Mouse (Mus musculus) neutrophil, adult 5-6 weeks (primary cell): ENCODE results near the gene Zkscan7. TPM values are rescaled to one million over a fixed set of nuclear protein-coding genes. Genes with fewer than 3 reads are reported as not detected.
A peak's percentile ranks its signal among the peaks of the same experiment; 100 is the strongest.
"Not testable (repeated sequence)": the region's sequence is repeated elsewhere in the genome, so short reads cannot be mapped to it uniquely, and the experiment has no call there.

Source experiments
- ATAC-seq: fragments of 151-379, 151-347 bp; 2 replicates; pipeline ENCODE4 v1.8.0; 2017; ENCODE audit warnings: mild to moderate bottlenecking, moderate TSS enrichment; ENCODE audit not compliant: insufficient number of reproducible peaks, poor library complexity, low FRiP score, severe bottlenecking; ENCODE audit errors: extremely low read depth
- total RNA-seq: library from RNA; stranded (forward); fragments of 200-1000 nt; gene quantifications from 2 replicates; pipeline ENCODE4 v1.2.3, GENCODE M21; 2017

Zkscan7 gene
- total RNA-seq, result 3.4 and 3.8 TPM in 2 replicates

- no peak for ATAC-seq
Measured at GRCm38 (mm10) chr9:122885385-122885784, at the start of gene Zkscan7. Zkscan7 (plus strand) TSS chr9:122885685.

GRCm38 (mm10) chr9:122836126-122836525, 49.4 kb upstream of the Zkscan7 start:
- no peak for ATAC-seq

- ATAC-seq, result no peak
Measured at GRCm38 (mm10) chr9:122836790-122837189, 48.7 kb upstream of the Zkscan7 start.

- no peak for ATAC-seq
Measured at GRCm38 (mm10) chr9:122837216-122837615, 48.3 kb upstream of the Zkscan7 start.

- no peak for ATAC-seq
Measured at GRCm38 (mm10) chr9:122837680-122838079, 47.8 kb upstream of the Zkscan7 start.

GRCm38 (mm10) chr9:122843760-122844159, 41.7 kb upstream of the Zkscan7 start, which contains the start of gene Gm35549:
Gm35549 (minus strand) TSS chr9:122844035.
- ATAC-seq, result no peak

- no peak for ATAC-seq
Measured at GRCm38 (mm10) chr9:122845621-122846020, 39.9 kb upstream of the Zkscan7 start.

GRCm38 (mm10) chr9:122846156-122846555, 39.3 kb upstream of the Zkscan7 start:
- no peak for ATAC-seq

- ATAC-seq, result not testable (repeated sequence)
Measured at GRCm38 (mm10) chr9:122847811-122848311, 37.6 kb upstream of the Zkscan7 start.

GRCm38 (mm10) chr9:122854526-122854925, 31.0 kb upstream of the Zkscan7 start:
- no peak for ATAC-seq

- ATAC-seq, result not testable (repeated sequence)
Measured at GRCm38 (mm10) chr9:122855141-122855540, 30.3 kb upstream of the Zkscan7 start.

GRCm38 (mm10) chr9:122855617-122856016, 29.9 kb upstream of the Zkscan7 start:
- ATAC-seq, result no peak

GRCm38 (mm10) chr9:122856716-122857115, 28.8 kb upstream of the Zkscan7 start:
- ATAC-seq, result no peak

GRCm38 (mm10) chr9:122860752-122861151, 24.7 kb upstream of the Zkscan7 start:
- 0 out of 2 replicates have a peak, but pooled peaks have one; percentile 24 for ATAC-seq

GRCm38 (mm10) chr9:122863731-122864130, 21.8 kb upstream of the Zkscan7 start:
- no peak for ATAC-seq

GRCm38 (mm10) chr9:122864848-122865247, 20.6 kb upstream of the Zkscan7 start:
- no peak for ATAC-seq

GRCm38 (mm10) chr9:122865697-122866166, 19.8 kb upstream of the Zkscan7 start, which contains the start of gene Zfp445:
Zfp445 (minus strand) TSS chr9:122866006.
- ATAC-seq, result peak; percentile 95

GRCm38 (mm10) chr9:122866192-122866591, 19.3 kb upstream of the Zkscan7 start:
- no peak for ATAC-seq

GRCm38 (mm10) chr9:122872595-122872994, 12.9 kb upstream of the Zkscan7 start:
- no peak for ATAC-seq

- ATAC-seq, result no peak
Measured at GRCm38 (mm10) chr9:122874653-122875052, 10.8 kb upstream of the Zkscan7 start.

GRCm38 (mm10) chr9:122875145-122875544, 10.3 kb upstream of the Zkscan7 start:
- ATAC-seq, result no peak
